Mouse (Mus musculus) large intestine, adult 2 months (tissue): Measurements from ENCODE around the gene Dhx8. TPM values are rescaled to one million over a fixed set of nuclear protein-coding genes. Genes with fewer than 3 reads are reported as not detected.
A peak's percentile ranks its signal among the peaks of the same experiment; 100 is the strongest.

Experiments
- DNase-seq: peaks from one replicate; pipeline ENCODE4 v3.0.0-alpha.2; 2012; ENCODE audit warnings: low read depth, low spot score
- WGBS: fragments of 180-500 bp; shearing (Covaris S2); methylation state at CpG from one replicate; pipeline ENCODE4 v1.1.7; 2018; 5-methylcytosine and 5-hydroxymethylcytosine counted together
- polyA plus RNA-seq: library from polyadenylated mRNA; depleted of rRNA; stranded (reverse); fragments of >200 nt; gene quantifications from 2 replicates; pipeline ENCODE4 v1.2.3, GENCODE M21; 2012; rRNA removed

Gene Dhx8
- polyA plus RNA-seq: 12.0 and 13.0 TPM in 2 replicates

DNA sequence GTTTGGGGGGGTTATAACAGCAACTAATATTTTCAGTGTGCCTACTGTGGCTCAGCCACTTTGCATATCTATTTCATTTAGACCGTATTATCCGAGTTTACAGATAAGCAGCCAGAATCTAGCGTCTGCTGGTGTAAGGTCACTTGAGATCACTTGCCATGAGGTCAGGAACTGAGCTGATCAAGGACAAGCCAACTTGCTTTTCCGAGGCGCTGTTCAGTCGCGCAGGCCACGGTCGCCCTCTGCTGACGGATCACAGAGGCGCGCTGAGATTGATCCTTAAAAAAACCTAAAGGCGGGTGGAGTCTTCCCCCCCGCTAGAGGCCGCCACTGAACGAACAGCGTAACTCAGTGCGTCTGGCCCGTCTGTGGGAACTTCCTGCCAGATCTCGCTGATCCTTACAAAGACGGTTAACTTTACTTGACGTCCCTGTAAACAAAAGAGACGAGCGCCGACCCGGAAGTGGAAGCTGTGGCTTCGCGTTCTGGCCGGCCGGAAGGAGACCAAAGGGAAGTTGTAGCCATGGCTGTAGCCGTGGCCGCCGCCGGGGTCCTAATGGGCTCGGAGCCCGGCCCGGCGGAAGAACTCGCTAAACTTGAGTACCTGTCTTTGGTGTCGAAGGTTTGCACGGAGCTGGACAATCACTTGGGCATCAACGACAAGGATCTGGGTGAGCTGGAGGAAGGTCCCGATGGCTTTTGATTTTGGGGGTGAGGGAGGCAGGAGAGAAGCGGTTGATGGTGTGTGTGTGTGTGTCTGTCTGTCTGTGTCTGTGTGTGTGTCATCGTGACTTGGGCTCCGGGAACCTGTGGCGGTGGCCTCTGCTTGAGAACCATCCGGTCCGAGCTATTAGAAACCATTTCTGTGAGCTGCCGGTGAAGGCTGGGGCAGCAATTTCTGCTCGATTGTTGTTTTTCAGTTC lies at the start of gene Dhx8:
Dhx8 (plus strand) TSS at position 402 of the 923 bp plus-strand sequence.
- DNase-seq: peak; percentile 95
- WGBS: under 1% methylated on average over 51 of the region's 51 CpGs

DNA sequence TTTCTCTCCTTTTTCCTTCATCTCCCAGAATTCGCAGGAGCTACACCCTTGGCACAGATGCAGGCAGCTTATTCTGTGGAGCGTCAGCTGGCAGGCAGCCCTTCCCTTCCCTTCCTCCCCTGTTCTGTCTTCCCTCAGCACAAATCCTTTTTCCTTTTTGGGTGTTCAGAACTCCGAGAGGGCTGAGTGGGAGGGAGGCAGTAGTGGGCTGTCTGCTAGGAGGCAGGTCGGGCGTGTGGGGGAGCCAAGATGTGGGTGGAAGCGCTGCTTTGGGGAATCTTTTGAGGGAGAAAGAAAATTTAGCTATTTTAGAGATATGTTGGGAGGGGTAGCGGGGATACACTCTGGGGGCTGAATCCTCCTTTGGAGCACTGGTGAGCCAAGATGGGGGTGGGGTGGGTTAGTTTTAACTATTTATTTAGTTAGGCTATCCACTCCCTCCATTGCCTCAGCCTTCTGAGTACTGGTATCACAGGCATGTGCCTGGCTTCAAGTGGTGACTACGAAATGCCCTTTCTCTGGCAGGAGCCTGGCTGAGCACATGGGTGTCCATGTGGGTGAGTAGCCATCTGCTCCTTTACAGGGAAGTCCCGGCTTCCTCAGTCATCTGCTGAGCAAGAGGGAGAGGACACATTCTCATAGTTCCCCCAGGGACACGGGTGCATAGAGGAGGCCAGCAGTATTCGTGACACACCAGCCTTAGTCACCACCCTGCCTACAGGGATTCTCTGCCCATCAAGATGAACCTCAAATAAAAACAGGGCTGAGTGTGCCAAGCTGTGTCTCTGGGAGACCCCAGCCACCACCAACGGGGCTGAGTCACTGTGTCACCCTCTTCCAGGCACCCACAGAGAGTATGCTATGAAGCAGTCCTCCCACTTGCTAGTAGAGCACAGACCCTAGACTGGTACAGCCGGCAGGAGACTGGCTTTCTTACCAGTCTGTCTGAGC lies 45.1 kb upstream of the Dhx8 start:
- WGBS: 47% methylated on average over 13 of the region's 13 CpGs
- DNase-seq: no peak

DNA sequence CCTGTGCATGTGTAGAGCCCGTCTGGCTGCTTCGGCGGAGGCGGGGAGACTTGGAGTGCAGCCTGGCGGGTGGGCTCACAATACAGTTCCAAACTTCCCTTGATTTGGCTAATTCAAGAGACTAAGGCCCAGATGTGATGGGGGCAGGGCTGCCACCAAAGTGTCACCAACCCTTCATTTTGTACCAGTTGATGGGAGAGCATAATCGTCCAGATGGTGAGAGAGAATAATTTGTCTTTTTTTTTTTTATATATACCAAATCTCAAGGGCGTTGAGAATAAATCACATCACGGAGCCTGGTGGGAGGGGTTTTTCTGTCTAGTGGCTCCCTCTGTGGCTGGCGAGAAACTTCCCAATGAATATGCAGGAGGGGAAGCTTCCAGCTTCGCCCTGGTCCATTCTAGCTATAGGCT lies 43.0 kb upstream of the Dhx8 start:
- WGBS: 80% methylated on average over 10 of the region's 10 CpGs
- no peak for DNase-seq

DNA sequence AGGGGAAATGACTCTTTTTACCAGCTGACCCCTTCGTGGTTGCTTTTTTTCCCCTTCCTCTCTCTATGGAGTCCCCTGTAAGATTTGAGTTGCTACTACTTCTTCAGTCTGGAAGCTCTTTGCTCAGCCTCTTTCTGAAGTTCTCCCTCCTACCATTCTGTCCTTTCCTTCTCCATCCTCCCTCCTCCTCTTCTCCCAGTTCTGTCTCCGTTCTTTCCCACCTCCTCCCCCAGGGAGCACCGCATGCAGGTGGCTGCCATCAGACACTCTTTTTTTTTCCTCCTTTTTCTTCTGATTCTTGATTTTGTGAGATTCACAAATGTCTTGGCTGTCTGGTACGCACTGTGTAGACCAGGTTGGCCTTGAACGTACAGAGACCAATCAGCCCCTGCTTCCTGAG lies 42.4 kb upstream of the Dhx8 start:
- no peak for DNase-seq
- 76% methylated on average over 5 of the region's 5 CpGs for WGBS

DNA sequence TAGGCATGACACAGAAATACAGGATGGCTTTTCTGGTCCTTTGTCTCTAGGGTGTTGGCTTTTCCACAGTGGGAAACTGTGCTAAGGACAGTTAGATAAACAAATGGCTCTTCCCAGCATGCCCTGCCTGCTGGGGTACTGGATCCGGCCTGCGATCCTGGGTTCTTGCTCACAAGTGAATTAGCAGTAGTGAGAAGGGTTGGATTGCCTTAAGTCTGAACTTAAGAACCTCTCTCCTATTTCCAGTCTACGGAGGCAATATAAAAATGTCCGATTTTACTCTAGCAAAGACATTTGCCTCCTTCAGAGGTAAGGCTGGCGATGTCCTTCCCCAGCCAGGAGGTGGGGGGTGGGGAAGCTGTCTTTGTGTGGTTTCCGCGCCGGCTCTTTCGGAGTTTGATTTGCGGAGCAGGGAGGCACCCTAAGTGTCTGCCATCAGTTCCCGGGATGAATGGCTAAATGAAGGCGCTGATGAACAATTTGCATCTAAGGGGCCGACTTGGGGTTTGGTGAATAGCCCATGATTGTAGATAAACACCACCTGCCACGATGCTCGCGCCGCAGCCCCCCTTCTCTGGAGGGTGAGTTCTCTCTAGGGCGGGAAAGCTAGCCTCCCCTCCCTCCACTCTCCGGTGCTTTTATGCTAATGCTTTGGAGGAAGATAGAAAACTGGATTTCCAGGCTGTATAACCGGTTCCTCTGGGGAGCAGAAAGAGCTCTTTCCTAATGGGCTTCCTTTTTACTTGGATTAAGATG lies 36.6 kb upstream of the Dhx8 start:
- 8% methylated on average over 20 of the region's 20 CpGs for WGBS
- no peak for DNase-seq

DNA sequence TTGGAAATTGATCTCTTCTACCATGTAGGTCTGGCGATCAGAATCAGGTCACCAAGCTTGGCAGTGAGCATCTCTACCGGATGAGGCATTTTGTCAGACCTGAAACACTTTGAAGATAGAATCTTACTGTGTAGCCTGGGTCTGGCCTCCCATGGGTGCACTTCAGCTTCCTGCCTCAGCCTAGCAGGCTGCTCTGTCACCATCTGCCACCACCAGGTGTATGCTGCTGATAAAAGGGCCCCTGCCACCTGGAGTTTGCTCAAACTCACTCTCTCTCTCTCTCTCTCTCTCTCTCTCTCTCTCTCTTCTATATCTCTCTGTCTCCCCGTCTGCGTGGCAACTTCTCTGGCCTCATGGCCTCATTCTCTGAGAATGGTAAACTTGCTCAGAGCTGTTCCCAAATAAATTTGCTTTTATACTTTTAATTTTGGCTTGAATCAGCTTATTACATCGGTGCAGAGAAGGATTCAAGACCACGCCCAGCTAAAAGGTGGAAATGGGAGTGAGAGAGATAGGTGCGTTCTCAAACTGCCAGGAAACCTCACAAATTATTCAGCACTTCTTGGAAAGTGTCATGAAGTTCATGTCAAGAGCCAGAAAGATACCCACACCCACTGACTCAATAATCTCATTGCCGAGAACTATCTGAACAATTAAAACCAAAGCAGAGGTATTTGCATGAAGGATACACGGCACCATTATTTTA lies 35.4 kb upstream of the Dhx8 start:
- 80% methylated on average over 9 of the region's 9 CpGs for WGBS
- no peak for DNase-seq

DNA sequence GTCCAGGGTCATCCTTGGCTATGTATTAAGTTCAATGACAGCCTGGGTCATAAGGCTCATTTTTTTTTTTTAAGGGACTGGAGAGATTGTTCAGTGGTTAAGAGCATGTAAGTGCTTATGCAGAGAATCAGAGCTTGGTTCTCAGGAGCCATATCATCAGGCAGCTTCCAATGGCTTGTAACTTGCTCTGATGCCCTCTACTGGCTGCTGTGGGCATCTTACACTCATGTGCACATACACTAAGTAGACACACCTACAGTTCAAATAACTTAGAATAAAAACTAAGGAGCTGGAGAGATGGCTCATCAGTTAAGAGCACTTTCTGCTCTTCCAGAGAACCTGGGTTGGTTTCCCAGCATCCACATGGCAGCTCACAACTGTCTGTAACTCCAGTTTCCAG lies 34.6 kb upstream of the Dhx8 start:
- DNase-seq: no peak

DNA sequence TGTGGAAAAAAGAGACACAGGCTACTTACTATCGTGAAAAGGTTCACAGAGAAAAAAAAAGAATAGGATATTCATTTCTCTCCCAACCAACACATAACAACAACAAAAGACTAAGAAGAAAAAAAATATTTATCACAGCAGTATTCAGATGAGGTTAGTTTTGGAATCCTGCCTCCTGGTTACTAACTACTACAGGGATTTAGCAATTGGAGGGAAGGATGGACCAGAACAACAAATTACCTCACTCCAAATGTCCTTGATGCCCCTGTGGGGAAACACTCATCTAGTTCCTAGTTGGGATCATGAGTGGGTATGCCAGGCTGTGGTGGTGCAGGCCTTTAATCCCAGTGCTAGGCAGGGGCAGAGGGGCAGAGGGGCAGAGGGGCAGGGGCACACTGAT lies 33.2 kb upstream of the Dhx8 start:
- WGBS: 77% methylated on average over 1 of the region's 1 CpGs
- no peak for DNase-seq

DNA sequence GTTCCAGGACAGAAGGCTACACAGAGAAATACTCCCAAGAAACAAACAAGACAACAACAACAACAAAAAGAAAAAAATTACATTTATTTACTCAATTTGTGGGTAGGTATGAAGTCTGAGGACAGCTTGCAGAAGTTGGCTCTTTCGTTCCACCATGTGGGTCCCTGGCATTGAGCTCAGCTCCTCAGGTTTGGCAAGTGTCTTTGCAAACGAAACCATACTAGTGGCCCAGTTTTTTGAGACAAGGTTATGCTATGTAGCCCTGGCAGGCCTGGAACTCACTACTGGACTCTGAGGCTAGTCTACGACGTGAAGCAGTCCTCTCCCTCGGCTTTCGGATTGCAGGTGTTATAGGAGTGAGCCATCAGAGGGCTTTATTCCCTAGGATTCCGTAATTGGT lies 32.7 kb upstream of the Dhx8 start:
- DNase-seq: no peak
- WGBS: 39% methylated on average over 7 of the region's 7 CpGs

DNA sequence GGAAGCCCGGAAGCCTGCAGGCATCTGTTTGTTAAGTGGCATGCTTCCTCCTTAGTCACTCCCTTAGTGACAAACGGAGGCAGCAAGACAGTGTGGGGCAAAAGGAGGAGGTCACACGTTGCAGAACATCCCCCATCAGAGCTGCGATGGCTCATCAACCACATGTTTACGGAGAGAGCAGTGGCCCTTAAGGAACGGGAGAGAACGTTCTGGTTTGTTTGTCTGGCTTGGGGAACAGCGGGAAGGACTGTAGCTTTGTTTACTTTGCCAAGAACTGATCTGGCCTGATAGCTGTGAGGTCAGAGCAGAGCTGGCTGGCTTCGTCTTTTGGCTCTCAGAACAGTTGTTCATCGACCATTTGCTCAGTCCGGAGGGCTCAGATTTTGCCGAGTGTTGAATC lies 32.3 kb upstream of the Dhx8 start:
- no peak for DNase-seq
- WGBS: 7% methylated on average over 12 of the region's 12 CpGs

DNA sequence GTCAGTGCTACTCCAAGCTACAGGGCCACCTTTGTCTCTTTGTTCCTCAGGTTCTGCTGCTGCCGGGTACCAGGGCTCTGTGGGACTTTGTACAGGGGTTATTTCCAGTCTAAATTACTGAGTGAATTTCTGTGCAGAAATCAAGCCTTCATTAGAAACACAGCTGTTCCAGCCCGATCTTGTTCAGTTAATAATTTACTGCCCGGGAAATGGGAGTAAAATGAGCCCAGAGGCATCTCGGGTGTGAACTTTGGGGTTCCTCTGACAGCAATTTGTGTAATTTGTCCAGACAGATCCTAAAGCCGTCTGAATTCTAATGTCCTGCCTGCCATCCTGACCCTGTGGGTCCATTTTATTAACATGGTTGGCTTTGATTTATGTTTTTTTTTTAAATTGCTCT lies 28.6 kb upstream of the Dhx8 start:
- 20% methylated on average over 5 of the region's 5 CpGs for WGBS

DNA sequence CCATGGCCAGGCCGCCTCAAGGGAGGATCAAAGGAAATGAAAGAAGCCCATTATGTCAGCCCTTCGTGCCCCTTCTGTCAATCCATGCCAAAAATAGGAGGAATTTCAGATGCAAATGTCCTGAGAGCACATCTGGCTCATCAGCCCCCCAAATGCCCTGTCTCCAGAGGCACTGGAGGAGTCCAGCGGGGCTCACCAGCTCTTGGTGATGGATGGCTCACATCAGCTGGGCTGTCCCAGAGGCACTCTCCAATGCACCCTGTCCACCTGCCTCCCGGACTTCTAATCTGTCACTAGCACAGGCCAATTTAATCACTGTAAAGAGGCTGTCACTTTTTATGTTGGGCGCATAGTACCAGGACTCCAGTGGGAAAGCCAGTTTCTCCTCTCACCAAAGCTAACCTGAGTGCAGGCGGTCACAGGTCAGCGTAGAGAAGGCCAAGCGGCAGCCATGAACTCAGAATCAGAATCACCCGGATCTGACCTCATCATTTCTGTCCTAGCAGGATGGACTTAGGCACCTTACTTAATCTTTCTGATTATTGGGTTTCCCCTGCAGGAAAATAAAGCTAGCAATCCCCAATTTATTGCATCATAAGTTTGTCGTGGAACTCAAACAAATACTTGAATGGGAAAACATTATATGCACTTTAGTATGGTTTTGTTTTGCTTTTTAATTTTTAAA lies 25.8 kb upstream of the Dhx8 start:
- 86% methylated on average over 10 of the region's 10 CpGs for WGBS
- no peak for DNase-seq

More for the DNA sequence above, 28.6 kb upstream of the Dhx8 start:
- DNase-seq: no peak

DNA sequence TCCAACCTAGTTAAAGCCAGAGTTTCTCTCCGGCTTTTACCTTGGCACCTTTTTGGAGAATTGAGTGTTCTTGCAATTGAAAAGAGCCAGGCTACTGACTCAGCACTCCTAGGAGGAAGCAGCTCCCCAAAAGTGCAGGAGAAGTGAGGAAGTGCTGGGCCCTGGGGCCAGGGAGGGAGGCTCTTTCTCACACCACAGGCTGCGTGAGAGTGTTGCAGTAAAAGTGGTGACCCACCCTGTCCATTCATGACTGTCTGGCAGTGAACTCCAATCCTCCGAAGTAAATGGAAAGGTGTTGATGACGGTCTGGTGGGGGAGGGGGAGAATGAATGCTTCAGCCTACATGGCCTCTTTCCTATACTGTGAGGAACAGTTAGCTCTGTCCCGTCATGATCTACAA lies 24.2 kb upstream of the Dhx8 start:
- no peak for DNase-seq
- 29% methylated on average over 5 of the region's 5 CpGs for WGBS

DNA sequence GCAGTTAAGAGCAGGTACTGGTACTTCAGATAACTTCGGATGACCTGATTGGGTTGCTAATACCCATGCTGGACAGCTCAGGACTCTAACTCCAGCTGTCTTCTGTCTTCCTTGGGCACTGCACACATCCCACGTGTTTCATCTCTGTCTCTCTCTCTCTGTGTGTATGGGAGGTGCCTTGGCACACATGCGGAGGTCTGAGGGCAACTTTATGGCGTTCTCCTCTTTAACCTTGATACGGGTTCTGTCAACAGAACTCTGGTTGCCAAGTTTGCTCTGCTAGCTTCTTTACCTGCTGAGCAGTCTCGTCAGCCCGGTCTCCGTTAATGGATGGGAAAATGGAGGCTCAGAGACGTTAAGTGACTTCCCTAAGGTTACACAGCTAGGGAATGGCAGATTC lies 19.9 kb upstream of the Dhx8 start:
- DNase-seq: no peak
- WGBS: 27% methylated on average over 9 of the region's 9 CpGs

DNA sequence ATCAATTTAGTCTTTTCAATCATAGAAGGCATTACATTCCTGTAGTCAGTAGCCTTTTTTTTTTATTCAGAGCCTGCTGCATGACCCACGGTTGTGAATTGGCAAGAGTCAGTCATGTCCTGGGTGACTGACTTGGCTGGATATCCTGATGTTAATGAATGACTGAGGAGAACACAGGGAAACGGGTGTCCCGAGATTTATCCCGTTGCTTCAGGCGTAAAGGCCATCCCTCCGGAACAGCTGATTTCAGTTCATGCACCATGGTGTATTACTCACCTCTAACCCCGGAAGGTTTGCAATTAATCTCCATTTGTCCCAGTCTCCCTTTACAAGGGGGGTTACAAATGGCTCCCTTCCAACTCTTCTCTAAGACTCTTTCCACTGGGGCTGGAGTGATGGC lies 18.7 kb upstream of the Dhx8 start:
- DNase-seq: no peak
- WGBS: 26% methylated on average over 7 of the region's 7 CpGs

DNA sequence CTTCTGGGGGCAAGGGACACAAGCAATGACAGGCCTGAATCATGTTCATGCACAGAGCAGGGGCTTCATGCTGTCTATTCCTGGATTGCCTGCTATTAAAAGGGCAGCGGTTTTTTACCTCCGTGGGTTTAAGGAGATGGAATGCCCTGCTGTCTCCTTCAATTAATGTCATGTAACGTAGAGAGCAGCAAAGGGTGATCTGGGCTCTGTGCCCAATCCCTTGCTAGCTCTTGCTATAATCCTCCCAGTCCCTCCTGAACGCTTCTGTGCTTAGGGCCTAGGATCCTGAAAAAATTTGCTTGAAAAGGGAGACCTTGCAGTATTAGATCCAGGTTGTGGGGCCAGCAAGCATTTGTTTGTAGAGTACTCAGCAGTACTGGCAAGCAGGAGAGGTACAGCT lies 14.4 kb upstream of the Dhx8 start:
- 51% methylated on average over 4 of the region's 4 CpGs for WGBS
- DNase-seq: no peak

DNA sequence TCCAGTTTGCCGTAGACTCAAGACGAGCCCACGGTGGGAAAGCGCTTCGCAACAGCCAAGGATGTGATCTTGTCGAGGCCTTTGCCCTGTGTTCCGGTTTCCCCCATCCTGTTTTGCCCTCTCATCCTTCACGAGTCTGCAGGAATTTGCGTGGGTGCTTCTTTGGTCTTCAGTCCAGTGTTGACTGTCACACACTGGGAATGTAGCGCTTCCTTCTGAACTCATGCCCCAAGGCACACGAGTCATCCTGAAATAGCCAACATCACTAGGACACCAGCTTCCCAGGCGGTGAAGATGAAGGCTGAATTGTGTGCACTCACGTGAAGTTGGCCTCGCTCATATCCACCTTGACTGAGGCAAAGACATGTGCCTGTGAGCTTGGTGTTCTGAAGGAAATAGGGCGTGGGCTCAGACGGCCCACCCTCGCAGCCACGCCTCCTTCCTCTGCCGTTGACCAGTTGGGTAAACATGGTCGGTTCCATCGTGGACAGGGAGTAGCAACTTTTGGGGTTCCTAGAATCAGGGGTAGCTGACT lies 12.7 kb upstream of the Dhx8 start:
- no peak for DNase-seq
- WGBS: 61% methylated on average over 21 of the region's 21 CpGs

DNA sequence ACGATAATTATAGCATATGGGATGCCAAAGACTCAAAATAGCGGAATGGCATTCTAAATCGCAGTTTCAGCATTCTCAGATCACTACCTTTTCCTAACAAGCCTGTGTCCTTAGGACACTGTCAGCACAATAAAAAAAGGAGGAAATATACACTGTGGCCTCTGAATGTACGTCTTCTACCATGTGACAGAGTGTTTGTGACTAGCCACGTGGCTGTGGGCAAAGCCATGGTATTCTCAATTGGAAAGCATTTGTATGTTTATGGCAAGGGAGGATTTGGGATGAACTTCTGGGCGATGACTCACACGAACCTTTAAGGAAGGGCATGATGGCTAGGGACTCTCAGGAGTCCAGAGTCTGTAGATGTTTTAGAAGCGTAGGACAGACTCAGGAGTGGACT lies 7.7 kb upstream of the Dhx8 start:
- no peak for DNase-seq
- 37% methylated on average over 8 of the region's 8 CpGs for WGBS

DNA sequence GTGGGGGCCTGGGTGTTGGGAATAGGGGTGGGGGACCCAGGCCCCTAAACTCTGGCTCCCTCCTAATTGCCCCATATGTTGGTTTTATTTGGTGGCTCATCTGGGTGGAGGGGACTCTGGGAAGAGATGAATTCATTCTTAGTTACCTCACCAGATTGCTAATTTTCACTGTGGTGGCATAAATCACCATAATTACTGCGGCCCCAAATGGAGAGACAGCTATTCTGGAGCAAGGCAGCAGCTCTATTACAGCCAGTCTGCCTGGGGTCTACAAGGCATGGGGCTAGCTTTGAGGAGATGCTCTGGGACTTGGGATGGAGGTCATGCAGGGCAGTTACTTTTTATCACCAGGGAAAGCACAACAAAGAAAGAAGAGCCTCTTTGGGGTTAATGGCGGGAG lies 6.0 kb upstream of the Dhx8 start:
- 74% methylated on average over 2 of the region's 2 CpGs for WGBS
- DNase-seq: no peak
